Mouse (Mus musculus) left cerebral cortex, postnatal 10 days (tissue): ENCODE results near the gene Foxp3. TPM values are rescaled to one million over a fixed set of nuclear protein-coding genes. Genes with fewer than 3 reads are reported as not detected.

Experiments
- DNase-seq, 2 experiments: peaks; one replicate each; pipeline ENCODE4 v3.0.0; 2021 to 2022; ENCODE audit warnings: low spot score in 2 of 2, mixed read lengths in 1 of 2; ENCODE audit errors: extremely low spot score in 1 of 2
- intact Hi-C: fragments of 180-260 bp; cut with DNase I; formaldehyde crosslinking; loops from one replicate; pipeline ENCODE4 v1.15.1; 2025
- total RNA-seq, 2 experiments: library from RNA; stranded (reverse); gene quantifications; 2 replicates each; pipeline ENCODE4 v1.2.3; 2021

The Foxp3 gene
- total RNA-seq, 2 experiments from 2014 or later: 0.62 TPM; not detected in 1

DNA sequence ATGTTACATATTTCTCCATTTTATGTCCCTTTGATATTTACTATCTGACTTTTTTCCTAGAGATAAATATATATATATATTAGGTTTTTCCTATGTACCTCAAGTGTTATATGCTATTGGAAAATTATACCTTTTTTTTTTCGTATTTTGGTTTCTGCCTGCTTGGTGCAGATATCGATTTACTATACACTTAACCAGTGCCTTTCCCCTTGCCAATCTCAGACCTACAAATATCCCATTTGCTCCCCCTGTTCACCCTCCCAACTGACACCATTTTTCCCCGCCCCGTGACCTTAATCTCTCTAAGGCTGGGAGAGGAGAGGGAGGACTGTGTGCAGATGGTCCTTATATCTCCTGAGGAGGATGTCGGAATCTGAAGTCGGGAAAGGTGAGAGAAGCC lies 33.3 kb downstream of the Foxp3 start, which contains the start of gene Cacna1f:
Cacna1f (plus strand) TSS at position 301 of the 400 bp plus-strand sequence.
- intact Hi-C loops: no loop called here
- no peak for DNase-seq

DNA sequence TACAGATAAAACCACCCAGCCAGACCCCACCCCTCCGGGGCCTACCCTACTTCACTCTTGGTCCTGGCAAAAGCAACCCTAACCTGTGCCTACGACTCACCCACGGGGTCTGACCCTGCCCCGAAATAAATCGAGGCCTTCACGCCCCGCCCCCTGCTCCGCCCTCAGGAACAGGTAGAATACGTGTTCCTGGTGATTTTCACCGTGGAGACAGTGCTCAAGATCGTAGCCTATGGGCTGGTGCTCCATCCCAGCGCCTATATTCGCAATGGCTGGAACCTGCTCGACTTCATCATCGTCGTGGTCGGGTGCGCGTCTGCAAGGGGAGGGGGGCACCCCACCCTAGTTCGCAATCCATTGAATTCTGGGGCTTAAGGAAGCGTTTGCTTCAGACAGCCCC lies 36.6 kb downstream of the Foxp3 start:
- DNase-seq: no peak
- intact Hi-C loops: no loop called here

DNA sequence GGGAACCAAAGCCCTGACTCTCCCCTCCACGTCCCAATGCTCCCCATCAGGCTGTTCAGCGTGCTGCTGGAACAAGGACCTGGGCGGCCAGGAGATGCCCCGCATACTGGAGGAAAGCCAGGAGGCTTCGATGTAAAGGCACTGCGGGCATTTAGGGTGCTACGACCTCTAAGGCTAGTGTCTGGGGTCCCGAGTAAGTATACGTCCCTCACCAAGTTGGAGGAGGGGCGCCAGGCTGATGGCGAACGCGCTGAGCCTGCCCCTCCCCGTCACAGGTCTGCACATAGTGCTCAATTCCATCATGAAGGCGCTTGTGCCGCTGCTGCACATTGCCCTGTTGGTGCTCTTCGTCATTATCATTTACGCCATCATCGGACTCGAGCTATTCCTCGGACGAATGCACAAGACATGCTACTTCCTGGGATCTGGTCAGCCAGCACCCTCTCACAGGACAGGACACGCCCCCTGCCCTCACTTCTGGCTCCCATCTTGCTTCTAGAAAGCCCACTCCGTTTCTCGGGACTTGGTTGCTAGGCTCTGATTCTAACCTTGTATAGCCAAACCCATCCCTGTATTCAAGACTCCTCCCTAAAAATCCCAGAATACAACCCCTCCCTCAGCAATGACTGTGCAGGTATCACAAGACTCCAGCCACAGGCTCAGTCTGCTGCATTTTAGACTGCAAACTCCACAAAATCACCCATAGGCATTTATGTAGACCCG lies 37.3 kb downstream of the Foxp3 start:
- intact Hi-C loops: no loop called here
- no peak for DNase-seq

DNA sequence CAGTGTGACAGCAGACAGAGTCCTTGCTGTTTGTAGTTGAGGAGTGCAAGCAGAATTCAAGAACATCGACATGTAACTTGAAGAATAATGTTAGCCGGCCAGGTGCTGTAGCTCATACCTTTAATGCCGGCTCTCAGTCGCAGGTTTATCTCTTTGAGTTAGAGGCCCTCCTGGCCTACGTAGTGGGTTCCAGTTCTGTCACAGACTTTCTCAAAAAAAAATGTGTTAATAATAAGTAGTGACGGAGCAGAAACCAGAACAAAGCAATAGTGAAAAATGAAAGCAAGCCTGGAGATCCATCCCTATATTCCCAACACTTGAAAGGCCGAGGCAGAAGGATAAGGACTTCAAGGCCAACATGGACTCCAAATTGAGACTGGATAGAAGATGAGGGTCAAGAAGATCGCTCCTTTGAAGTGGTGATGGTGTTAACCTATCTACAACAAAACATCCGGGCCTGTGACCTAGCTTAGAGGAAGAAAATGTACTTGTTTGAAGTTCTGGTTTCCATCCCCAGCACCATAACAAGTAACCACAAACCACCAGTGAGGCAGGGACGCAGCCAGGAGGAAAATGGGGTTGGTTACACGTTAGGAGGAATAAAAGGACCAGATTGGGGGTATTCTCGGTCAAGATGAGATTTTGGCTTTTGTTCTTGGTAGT lies 44.6 kb downstream of the Foxp3 start:
- intact Hi-C loops: no loop called here
- DNase-seq: no peak

DNA sequence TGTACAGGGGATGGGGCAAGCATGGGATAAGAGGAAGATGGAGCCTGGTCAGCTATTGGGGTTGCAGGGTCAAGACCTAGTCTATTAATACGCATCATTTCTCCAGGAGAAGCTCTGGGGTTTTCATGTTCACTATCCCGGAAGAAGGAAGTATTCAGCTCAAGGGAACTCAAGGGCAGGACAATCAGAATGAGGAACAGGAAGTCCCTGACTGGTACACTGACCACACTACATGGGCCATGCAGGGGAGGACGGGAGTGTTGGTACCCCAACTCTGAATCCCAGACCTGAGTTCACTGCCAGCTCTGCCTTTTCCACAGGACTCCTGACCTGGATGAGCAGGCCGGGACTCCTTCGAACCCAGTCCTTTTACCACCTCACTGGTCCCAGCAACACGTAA lies 59.1 kb downstream of the Foxp3 start:
- intact Hi-C loops: no loop called here
- no peak for DNase-seq

DNA sequence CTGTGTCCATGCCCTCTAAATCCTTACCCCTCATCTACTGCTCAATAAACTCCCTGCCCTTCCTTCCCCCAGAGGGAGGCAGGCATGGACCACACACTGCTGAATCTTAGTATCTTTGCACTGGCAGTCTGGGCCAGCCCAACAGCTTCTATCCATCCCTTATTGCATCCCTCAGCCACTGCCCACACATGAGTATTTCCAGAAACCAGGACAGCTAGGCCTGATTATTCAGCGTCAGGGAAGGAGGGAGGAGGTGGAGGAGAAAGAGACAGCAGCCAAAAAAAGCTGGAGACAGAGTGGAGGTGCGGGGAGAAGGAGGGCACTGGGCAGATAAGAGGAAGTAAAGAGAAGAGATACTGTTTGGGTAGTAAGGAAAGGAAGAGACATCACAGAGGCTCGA lies 61.7 kb downstream of the Foxp3 start:
- intact Hi-C loops: loop anchor here (5.0 kb wide), 1 partner anchor 63 kb away; the partner anchor contains the start of genes Foxp3 and Ppp1r3f
- DNase-seq: no peak

DNA sequence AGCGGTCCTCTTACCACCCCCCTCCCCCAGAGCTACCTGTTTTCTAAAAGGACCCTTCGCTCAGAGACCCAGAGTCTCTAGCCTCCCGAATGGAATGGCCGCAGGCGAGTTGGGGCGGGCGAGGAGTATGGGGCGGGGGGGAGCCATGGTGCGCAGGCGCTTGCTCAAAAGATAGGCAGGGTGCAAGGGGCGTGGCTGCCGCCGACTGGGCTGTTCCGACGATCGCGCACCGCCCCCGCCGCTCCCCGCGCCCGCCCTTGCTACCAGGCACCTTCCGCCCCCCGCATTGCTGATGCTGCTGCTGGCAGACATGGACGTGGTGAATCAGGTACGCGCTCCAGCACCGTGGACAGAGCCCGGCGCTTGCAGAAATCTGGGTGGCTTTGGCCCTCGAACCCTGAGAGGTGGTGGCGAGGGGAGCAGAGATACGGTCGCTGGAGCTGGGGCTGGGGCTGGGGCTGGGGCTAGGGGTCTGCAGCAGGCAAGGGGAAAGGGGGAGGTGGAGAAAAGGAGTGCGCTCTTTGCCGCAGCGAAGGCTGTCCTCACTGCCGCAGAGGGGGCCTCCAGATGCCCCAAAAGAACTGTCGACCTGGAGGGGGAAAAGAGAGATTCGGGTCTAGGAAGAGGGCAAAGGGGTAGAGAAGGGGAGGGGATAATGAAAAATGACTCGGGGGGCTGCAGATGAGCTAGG lies 65.1 kb downstream of the Foxp3 start, which contains the start of gene Syp:
Syp (plus strand) TSS at position 71 of the 691 bp plus-strand sequence.
- intact Hi-C loops: loop anchor here (5.0 kb wide), 1 partner anchor 66 kb away; the partner anchor contains the start of genes Foxp3 and Ppp1r3f
- peak; percentile 78 to 87 for DNase-seq

DNA sequence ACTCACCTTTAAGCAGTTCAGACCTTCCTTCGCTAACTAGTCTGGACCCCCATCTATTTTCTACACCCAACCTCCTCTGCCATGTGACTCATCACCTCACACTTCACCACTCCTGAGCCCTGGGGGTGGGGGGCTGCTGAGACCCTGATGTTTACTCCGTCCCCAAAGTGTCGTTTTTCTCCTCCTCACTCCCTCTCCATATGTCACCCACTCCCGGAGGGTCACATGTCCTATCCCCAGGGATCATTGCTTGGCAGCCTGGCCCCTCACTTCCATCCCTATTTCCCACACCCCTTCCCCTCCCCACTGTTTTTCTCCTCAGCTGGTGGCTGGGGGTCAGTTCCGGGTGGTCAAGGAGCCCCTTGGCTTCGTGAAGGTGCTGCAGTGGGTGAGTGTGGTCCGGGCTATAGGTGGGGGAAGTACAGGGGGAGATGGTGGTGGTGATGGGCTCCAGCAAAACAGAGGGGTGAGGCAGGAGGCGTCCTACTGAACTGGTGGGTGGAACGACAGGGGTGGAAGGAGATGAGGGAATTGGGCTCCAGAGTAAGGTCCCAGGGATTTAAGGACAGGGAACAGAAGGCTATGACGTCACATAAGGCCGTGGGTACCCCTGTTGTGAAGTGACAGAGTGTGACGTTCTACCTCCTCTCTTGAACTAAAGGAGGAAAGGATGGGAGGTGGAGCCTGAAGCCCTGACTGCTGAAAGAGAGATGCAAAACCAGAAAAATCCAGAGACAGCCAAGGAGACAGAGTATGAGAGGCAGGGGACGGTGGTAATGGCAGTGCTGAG lies 66.3 kb downstream of the Foxp3 start:
- intact Hi-C loops: loop anchor here (5.0 to 10.0 kb wide), 3 partner anchors 67 to 217 kb away; partner anchors contain the start of genes Foxp3 and Ppp1r3f
- DNase-seq: no peak

DNA sequence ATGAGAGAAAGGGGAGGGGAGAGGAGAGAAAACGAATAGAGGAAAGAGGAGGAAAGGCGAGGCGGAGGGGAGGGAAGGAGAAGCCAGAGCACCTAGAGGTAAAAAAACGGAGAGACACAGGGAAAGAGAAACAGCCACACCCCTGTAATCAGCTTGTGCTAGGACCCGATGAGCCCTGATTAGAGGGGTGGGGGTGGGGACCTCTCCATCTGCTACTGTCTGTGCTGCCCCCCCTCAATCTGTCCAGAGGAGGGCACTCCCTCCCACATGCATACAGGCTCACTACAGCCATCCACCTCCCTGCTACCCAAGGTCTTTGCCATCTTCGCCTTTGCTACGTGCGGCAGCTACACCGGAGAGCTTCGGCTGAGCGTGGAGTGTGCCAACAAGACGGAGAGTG lies 67.3 kb downstream of the Foxp3 start:
- no peak for DNase-seq
- intact Hi-C loops: loop anchor here (5.0 to 10.0 kb wide), 2 partner anchors 166 to 218 kb away; no protein-coding TSS in a partner anchor

Other genes starting within 250 kb of the Foxp3 start
- gene Usp27x, start 197.8 kb upstream of the Foxp3 start, total RNA-seq: 10 to 100 TPM; 15.5 to 16.2 TPM
- 10 to 100 TPM; 13.5 to 15.9 TPM for gene Ppp1r3f, start 639 bp downstream of the Foxp3 start, total RNA-seq
- gene Ccdc22, start 31.9 kb downstream of the Foxp3 start, total RNA-seq: 10 to 100 TPM; 22.8 to 25.9 TPM
- under 1 TPM; 0.08 to 0.17 TPM for gene Cacna1f, start 33.4 kb downstream of the Foxp3 start, total RNA-seq
- gene Syp, start 64.8 kb downstream of the Foxp3 start, total RNA-seq: 1,000 to 10,000 TPM; 1,744 to 1,801 TPM
- gene Prickle3, start 83.6 kb downstream of the Foxp3 start, total RNA-seq: 1 to 10 TPM; 1.2 to 1.3 TPM
- 10 to 100 TPM; 15.6 to 18.1 TPM for gene Plp2, start 97.7 kb downstream of the Foxp3 start, total RNA-seq
- under 1 TPM; 0.12 to 0.34 TPM for gene Magix, start 107.6 kb downstream of the Foxp3 start, total RNA-seq
- gene Gpkow, start 123.5 kb downstream of the Foxp3 start, total RNA-seq: 10 to 100 TPM; 37.1 to 39.3 TPM
- gene Wdr45, start 140.7 kb downstream of the Foxp3 start, total RNA-seq: 10 to 100 TPM; 38.5 to 43.3 TPM
- gene Gm45208, start 148.6 kb downstream of the Foxp3 start, total RNA-seq: under 1 TPM in 1 of 2 experiments, not detected in 1; 0.69 TPM
- 100 to 1,000 TPM in 1 of 2 experiments, 10 to 100 TPM in 1; 97.3 to 105 TPM for gene Praf2, start 154.8 kb downstream of the Foxp3 start, total RNA-seq
- 10 to 100 TPM; 28.9 to 29.7 TPM for gene Ccdc120, start 177.3 kb downstream of the Foxp3 start, total RNA-seq
- 10 to 100 TPM; 30.0 to 35.6 TPM for gene Tfe3, start 188.9 kb downstream of the Foxp3 start, total RNA-seq
- 10 to 100 TPM; 79.5 to 84.6 TPM for gene Gripap1, start 216.1 kb downstream of the Foxp3 start, total RNA-seq
- gene Kcnd1, start 248.6 kb downstream of the Foxp3 start, total RNA-seq: 10 to 100 TPM; 10.9 to 11.3 TPM